Mouse (Mus musculus) heart, postnatal 0 days (tissue): Measurements from ENCODE around the gene Ikzf2.

Experiments
- CTCF ChIP-seq: IDR thresholded peaks from 2 replicates; pipeline ENCODE4 v1.5.1; 2016; ENCODE audit warnings: antibody characterized with exemption, control low read depth, low read depth
- EP300 ChIP-seq: IDR thresholded peaks from 2 replicates; pipeline ENCODE4 v1.6.1; 2016; ENCODE audit warnings: antibody characterized with exemption, low read depth

- no peak for TF ChIP-seq CTCF
- no peak for TF ChIP-seq EP300
Measured at GRCm38 (mm10) chr1:69508275-69508674, 178.8 kb downstream of the Ikzf2 start.
